Mouse (Mus musculus) retina, adult 2 months (tissue): ENCODE measurements around the gene Kptn.

ENCODE experiments used
- DNase-seq: peaks from one replicate; pipeline ENCODE4 v3.0.0-alpha.2; 2012; ENCODE audit warnings: low read depth, low spot score

Kptn gene

DNA sequence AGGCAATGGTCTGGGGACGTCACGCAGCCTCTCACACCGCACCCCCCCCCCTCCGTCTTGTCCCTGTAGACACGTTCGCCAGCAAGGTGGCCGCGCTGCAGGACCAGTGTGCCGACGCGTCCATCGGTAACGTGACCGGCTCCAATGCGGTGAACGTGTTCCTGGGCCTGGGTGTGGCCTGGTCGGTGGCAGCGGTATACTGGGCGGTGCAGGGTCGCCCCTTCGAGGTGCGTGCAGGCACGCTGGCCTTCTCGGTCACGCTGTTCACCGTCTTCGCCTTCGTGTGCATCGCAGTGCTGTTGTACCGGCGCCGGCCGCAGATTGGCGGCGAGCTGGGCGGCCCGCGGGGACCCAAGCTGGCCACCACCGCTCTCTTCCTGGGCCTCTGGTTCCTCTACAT is 39.0 kb downstream of the Kptn start:
- DNase-seq: no peak

DNA sequence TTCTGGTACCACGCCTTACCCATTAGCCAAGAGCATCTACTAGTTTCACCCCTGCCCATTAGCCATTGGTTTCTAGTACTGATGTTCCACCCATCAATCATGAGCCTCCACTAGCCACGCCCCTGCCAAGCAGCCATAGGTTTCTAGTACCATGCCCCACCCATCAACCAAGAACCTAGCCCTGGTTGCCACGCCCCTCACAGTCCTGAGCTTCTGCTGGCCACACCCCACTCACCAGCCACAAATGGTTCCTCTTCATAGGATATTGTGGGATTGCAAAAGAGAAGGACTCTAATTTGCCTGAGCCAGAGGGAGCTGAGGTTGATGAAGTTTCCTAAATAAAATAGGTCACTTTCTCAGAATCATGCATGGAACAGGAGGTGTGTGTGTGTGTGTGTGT is 41.0 kb downstream of the Kptn start:
- no peak for DNase-seq

DNA sequence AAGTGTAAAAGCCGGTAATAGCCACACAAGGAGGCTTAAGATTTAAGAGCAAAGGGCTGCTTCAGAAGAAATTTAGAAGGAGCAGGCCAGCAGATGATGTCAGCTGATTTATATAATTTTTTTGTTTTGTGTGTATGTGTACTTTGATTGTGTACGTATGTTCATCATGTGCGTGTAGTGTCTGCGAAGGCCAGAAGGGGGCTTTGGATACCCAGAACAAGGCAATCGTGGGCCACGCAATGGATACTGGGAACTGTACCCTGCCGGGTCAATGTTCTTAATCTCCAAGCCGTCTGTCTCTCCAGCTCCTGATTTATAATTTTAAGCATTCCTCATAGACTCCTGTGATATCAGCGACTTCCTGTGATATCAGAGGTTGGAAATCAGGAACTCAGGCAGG is 41.6 kb downstream of the Kptn start:
- DNase-seq: no peak

DNA sequence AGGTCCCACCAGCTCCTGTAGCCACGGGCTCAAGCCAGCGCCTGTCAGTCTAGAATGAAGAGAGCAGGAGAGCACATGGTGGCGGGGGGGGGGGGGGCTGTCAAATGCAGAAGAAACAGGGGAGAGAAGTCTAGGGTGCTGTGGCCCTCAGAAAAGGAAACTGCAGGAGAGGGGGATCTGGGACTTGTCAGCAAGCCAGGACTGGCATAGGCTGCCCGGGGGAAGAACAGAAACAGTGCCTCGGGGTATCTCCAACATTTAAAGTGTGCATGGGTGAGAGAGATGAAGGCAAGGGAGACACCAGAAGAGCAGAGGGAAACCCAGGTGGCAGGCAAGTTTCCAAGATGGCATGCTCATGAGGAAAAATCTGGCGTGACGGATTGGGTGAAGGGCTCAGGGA is 42.3 kb downstream of the Kptn start:
- no peak for DNase-seq

DNA sequence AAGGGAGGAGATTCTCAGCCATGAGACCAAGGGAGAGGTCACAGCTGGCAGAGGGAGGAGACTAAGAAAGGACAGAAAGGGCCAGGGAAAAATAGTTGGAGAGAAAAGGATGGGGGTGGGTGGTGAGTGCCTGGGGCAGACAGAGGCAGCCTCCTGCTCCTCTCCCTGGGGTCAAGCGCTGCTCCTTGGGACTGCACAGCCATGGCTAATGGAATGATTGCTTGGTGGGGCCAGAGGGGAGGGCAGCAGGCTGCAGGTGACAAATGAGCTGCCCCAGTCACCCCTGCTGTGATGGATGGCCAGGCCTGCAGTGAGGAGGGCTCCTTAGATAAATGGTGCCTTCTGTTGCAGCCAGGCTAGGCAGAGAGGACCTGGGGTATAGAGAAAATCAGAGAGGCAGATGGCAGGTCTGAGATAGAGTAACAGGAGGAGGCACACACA is 52.5 kb downstream of the Kptn start:
- no peak for DNase-seq

DNA sequence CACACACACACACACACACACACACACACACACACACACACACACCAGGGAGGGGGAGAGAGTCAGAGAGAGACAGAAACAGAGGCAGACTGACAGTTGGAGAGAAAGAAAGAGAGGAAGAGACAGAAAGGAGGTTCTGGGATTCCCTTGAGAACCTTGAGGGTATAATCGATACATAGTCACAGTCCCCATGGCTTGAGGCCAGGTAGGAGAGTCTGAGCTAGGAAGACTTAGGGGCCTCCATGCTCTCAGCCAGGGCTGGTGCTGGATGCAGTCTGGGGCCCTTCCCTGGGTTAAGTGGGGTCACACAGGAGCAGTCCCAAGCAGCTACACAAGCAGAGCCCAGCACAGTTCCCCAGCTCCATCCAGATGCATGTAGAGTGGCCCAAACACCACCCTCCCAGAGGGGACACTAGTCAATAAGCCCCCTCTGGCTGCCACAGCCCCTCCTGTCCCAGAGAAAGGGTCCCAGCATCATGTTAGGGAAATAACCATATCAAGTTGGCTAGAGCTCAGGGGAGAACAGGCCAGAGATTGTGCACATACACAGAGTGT is 53.0 kb downstream of the Kptn start:
- DNase-seq: no peak

DNA sequence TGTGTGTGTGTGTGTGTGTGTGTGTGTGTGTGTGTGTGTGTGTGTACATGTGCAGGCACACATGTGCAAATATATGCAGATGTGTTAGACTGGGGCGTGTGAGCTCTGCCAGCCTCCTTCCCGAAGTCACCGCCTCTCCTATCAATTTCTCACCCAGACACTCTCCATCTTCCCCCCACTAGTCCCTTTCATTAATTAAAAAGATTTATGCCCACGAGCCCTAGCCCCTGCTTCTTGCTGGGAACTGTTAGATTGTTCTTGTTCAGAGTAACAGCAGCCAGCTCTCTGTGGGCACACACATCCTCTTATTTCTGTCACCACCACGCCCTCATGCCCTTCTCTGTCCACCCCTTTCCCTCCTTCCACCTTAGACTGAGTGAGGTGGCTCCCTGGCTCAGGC is 53.5 kb downstream of the Kptn start:
- DNase-seq: no peak

DNA sequence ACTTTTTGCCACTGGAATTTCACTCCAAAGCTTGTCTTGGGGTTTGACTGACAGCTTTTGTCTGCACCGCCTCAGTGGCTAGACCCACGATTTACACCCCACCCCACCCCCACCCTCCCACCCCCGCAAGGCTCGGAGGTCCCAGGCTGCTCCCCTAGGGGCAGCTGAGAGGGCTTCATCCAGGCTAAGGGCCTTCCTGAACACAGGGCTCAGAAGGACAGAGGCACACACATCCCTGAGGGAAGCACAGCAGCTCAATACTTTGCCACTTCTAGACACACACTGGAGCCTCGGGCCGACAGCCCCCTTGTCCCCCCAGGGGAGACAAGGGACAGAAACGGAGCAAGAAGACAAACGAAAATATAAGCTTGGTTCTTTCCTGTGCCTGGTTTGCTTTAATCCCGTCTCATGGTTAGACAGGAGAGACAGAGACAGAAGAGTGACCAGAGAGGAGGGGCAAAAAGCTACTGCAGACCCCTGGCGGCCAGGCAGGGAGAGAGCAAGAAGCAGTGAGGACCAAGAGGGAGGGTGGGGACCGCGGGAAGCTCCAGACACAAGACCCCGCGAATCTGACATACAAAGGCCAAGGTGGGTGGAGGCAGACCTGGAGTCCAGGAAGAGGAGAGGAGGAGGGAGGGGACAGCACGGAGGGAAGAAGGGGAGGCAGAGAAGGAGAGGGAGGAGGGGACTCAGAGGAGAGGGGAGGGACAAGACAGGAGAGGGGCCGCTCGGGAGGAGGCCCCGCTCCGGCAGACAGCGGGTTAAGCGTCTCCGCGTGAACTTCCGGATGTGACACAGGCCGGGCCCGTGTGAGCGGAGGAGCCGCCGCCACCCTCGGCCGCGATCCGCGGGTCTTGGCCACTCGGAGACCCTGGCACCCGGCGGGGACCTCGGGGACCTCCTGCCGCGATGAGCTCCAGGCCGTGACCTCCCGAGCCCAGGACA is 55.2 kb downstream of the Kptn start, which contains the start of gene Meis3:
Gene Meis3 (plus strand): TSS at position 494 of the 945 bp plus-strand sequence.
- DNase-seq: no peak

DNA sequence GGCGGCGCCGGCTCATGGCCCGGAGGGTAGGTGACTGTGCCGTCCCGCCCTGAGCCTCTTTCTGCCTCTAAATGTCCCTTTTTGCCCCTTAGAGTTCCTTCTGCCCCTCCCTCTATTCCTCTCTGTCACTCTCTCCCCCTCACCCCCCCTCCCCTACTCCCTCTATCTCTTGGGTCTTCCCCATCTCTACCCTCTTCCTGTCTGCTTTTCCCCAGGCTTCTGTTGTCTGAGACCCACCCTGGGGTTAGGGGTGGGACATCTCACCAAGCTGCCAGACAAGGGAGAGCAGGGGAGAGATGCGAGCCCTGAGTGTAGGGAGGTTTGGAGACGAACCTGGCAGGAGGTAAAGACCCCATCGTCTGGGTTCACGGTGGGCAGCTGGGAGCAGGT is 55.8 kb downstream of the Kptn start:
- no peak for DNase-seq
